Comparison of ENCODE assay signal across 10 mouse cellular contexts in the genomic region with DNA sequence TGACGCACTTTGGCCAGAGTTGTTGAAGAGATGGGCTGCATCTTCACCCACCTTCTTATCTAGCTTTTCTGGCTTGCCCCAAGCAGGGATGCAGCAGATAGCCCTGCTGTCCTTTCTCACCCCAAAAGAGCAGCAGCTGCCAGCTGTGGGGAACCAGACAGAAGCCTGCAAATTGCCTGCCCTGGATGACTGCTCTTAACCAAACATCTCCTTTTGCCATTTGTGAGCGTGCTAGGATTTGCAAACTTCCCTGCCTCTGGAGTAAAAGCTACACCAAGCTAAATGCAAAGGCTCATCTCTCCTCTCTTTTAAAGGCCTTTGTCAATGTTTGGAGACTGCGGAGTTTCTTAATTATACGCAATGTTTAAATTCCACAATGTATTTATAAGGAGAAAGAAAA.
DNase-seq lines count a peak whose midpoint lies in the region; ATAC-seq and TF ChIP-seq lines count a peak whose summit lies in the region.
"Had no signal": no experiment of that assay in that cellular context is flagged by ENCODE, and none has a peak within 500 bp of the region (broad histone marks: within the 10 kb centered on the region; RNA-seq: fewer than 3 reads in every experiment).

No protein-coding gene starts in this region.

- peak overlapping the region; percentile 72 for H3K4me2 ChIP-seq in limb, embryonic 12.5 days
- peak overlapping the region; percentile 75 for H3K4me2 ChIP-seq in stomach, embryonic 16.5 days (ENCODE audit: low read depth, low read length)

- no peak for TF ChIP-seq POLR2A in heart, adult 2 months (IDR thresholded peaks at IDR 0.05; ENCODE audit: insufficient read depth, low read depth, low read length)

- peak overlapping the region; percentile 98 for H3K27ac ChIP-seq in heart, adult 2 months
- no peak overlapping the region for H3K27ac ChIP-seq in limb, embryonic 12.5 days
- H3K27ac ChIP-seq in stomach, embryonic 16.5 days (ENCODE audit: low read length): 0 out of 2 replicates have a peak overlapping the region, but pooled peaks have one; percentile 34

- peak in 1 of 2 experiments; percentile 35 for DNase-seq in heart, adult 2 months
- DNase-seq in heart, postnatal 14 days: no peak
- peak; percentile 9 for DNase-seq in retina, postnatal 1 day
- DNase-seq in retina, embryonic 14.5 days (ENCODE audit: low spot score): no peak
- no peak for DNase-seq in frontal cortex, postnatal 36 days (ENCODE audit: low spot score in 2 of 2)
- DNase-seq in layer of hippocampus, adult 18-20 months (ENCODE audit: low spot score in 2 of 2): no peak
- DNase-seq: thymus, postnatal 4 days had no signal

- H3K9me3 ChIP-seq in limb, embryonic 12.5 days: no peaks in the 10 kb centered on the region
- H3K9me3 ChIP-seq in stomach, embryonic 16.5 days (replicated peaks; ENCODE audit: control insufficient read depth, low read length): no peaks in the 10 kb centered on the region

- intact Hi-C loops in heart, adult 2 months (cut with DNase I): loop anchor here (2.0 to 5.0 kb wide), 3 partner anchors 48 to 84 kb away; no protein-coding TSS in a partner anchor
- intact Hi-C loops in heart, postnatal 14 days (cut with DNase I): loop anchor here (5.0 kb wide), 5 partner anchors 40 to 170 kb away; a partner anchor contains a TSS

- TF ChIP-seq CTCF in heart, adult 2 months (IDR thresholded peaks at IDR 0.05): no peak

- no peaks in the 10 kb centered on the region for H3K27me3 ChIP-seq in heart, adult 2 months (ENCODE audit: control insufficient read depth, insufficient read depth, low read length)
- H3K27me3 ChIP-seq in limb, embryonic 12.5 days: no peaks in the 10 kb centered on the region
- H3K27me3 ChIP-seq in stomach, embryonic 16.5 days (ENCODE audit: control insufficient read depth, insufficient read depth, low read length): no peaks in the 10 kb centered on the region
- H3K27me3 ChIP-seq: CH12.LX had no signal

- H3K79me2 ChIP-seq in heart, adult 2 months (replicated peaks; ENCODE audit: control insufficient read depth, insufficient read depth, low read length): peaks cover 3% of the 10 kb centered on the region; the same call in 1 of the 2 replicates

- peaks cover 28% of the 10 kb centered on the region for H3K36me3 ChIP-seq in heart, adult 2 months (ENCODE audit: control insufficient read depth, insufficient read depth, low read length)
- no peaks in the 10 kb centered on the region for H3K36me3 ChIP-seq in limb, embryonic 12.5 days
- H3K36me3 ChIP-seq in stomach, embryonic 16.5 days (ENCODE audit: control insufficient read depth, insufficient read depth, low read length): no peaks in the 10 kb centered on the region

- WGBS in heart, adult 2 months: 54% methylated on average over 4 of the region's 4 CpGs
- WGBS in limb, embryonic 12.5 days: 69% methylated on average over 4 of the region's 4 CpGs
- WGBS in stomach, embryonic 16.5 days: 42% methylated on average over 4 of the region's 4 CpGs

- TF ChIP-seq EP300 in heart, adult 2 months (IDR thresholded peaks at IDR 0.05; ENCODE audit: insufficient read depth, low read depth, low read length): no peak

- H3K4me3 ChIP-seq in heart, adult 2 months: peak overlapping the region; percentile 84
- peak overlapping the region; percentile 68 for H3K4me3 ChIP-seq in limb, embryonic 12.5 days (replicated peaks)
- H3K4me3 ChIP-seq in stomach, embryonic 16.5 days (replicated peaks; ENCODE audit: low read length): peak overlapping the region; percentile 84

- H3K4me1 ChIP-seq in heart, adult 2 months (ENCODE audit: control insufficient read depth, insufficient read depth, low read length): peaks cover 24% of the 10 kb centered on the region
- H3K4me1 ChIP-seq in limb, embryonic 12.5 days (replicated peaks): peaks cover 46% of the 10 kb centered on the region
- peaks cover 29% of the 10 kb centered on the region for H3K4me1 ChIP-seq in stomach, embryonic 16.5 days (ENCODE audit: control insufficient read depth, insufficient read depth, low read length)

- no peak overlapping the region for H3K9ac ChIP-seq in heart, adult 2 months (ENCODE audit: low read depth, low read length)
- peak overlapping the region; percentile 91 for H3K9ac ChIP-seq in limb, embryonic 12.5 days (replicated peaks)
- H3K9ac ChIP-seq in stomach, embryonic 16.5 days (ENCODE audit: low read length): peak overlapping the region; percentile 49

- ATAC-seq in limb, embryonic 12.5 days (ENCODE audit: insufficient number of reproducible peaks, insufficient read depth, low FRiP score, low TSS enrichment, low read depth): no peak
- ATAC-seq in stomach, embryonic 16.5 days (ENCODE audit: insufficient read depth, low FRiP score): no peak
